Mouse (Mus musculus) megakaryocyte, adult 5-6 weeks (primary cell): Measurements from ENCODE around the gene Rbfox2. TPM values are rescaled to one million over a fixed set of nuclear protein-coding genes. Genes with fewer than 3 reads are reported as not detected.

Experiments used
- ATAC-seq: 2 replicates; pipeline ENCODE4 v1.8.0; 2016; ENCODE audit warnings: mild to moderate bottlenecking, inconsistent platforms; ENCODE audit not compliant: poor library complexity, severe bottlenecking
- total RNA-seq, 2 experiments: library from RNA; stranded (forward) in 1 of 2; stranded (reverse) in 1 of 2; fragments of 153-499, 151-499 nt in 1 of 2; fragments of 221-1000, 200-1000 nt in 1 of 2; gene quantifications; 2 replicates each; pipeline versions ENCODE4 v1.2.3 to v1.2.4; 2015 to 2017

The Rbfox2 gene
- total RNA-seq, 2 experiments from 2014 or later, result 0.13 to 0.51 TPM

DNA sequence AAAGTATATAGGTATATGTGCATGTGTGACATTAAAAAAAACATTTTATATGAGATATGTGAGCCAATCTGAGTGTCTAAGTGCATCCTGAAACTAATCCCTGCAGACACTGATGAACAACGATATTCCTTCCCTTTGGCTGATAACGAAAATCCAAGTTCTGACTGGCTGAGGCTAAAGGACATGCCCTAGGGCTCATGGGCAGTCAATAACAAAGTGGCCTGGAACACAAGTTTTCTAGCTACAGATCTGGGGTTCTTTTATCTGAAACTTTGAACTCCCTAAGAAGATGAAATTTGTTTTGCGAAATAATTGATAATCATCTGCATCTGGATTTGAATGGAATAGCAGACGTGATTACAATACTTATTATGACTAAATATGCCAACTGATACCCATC lies 66.2 kb downstream of the Rbfox2 start:
- no peak for ATAC-seq

GRCm38 (mm10) chr15:77239564-77239963 lies 67.2 kb downstream of the Rbfox2 start:
- no peak for ATAC-seq

GRCm38 (mm10) chr15:77237661-77238060 lies 69.1 kb downstream of the Rbfox2 start:
- ATAC-seq, result no peak

- no peak for ATAC-seq
Observed at GRCm38 (mm10) chr15:77236055-77236567, 70.7 kb downstream of the Rbfox2 start.

DNA sequence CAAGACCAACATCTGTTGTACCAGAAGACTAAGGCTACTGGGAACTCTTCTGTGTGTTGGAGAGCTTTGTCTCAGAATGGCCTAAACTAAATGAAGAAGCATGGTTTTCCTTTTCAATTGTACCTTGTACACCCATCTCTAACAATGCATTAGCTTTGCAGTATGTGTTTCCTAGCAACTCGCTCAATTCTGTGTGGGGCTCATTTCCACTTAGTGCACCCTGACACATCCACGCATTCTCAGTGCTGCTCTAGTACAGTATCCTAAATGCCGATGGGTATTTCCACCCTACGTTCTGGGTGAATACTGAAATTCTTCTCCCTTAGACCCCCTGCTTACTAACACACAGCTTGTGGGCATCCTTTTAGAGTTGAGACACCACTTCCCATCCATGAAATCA lies 71.3 kb downstream of the Rbfox2 start:
- no peak for ATAC-seq

DNA sequence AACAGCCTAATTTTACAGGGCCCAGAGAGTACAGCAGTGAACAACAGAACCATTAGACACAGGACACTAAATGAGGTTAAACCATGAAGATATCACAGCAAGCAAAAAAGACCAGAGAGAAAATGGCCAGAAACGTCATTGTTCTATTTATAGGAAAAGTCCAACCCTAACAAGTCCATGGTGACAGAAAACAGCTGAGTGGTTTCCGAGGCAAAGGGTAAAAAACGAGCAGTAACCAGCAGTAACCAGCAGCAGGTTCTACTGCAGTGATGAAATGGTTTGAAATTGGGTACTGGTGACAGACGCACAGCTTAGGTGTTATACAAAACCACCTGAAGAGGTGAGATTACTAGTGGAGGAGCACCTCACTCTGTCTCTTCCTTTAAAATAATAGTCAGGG lies 72.5 kb downstream of the Rbfox2 start:
- no peak for ATAC-seq

DNA sequence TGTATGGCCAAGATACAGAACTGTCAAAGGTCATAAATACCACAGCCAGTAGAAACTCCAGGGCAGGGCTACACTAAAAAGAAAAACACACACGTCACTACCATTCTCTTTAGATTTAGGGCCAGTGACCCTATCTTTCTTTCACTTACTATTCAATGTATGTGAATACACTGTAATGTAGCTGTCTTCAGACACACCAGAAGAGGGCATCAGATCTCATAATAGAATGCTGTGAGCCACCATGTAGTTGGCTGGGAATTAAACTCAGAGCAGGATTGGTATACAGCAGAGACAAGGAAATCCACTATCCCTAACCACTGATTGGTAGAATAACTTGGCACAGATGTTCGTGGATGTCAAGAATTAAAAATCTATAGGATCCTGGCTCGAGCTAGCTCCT lies 76.7 kb downstream of the Rbfox2 start:
- no peak for ATAC-seq

GRCm38 (mm10) chr15:77226831-77227354 lies 79.9 kb downstream of the Rbfox2 start:
- no peak for ATAC-seq

DNA sequence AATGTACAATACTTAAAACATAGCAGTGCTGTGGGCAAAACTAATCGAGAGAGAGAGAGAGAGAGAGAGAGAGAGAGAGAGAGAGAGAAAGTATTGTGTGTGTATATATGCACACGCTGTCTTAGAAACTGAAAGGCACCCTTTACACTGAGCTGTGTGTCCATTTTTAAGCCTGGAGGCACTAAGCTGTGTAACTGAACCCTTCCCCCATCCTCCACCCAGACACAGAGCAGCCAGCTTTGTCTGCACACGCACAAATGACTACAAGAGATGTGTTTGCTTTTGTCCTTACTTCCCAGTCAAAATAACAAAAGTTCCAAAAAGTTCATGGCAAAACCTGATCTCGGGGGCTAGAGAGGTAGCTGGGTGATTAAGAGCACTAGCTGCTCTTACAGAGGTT lies 80.9 kb downstream of the Rbfox2 start:
- ATAC-seq, result no peak

- no peak for ATAC-seq
Observed at GRCm38 (mm10) chr15:77225274-77225673, 81.5 kb downstream of the Rbfox2 start.

DNA sequence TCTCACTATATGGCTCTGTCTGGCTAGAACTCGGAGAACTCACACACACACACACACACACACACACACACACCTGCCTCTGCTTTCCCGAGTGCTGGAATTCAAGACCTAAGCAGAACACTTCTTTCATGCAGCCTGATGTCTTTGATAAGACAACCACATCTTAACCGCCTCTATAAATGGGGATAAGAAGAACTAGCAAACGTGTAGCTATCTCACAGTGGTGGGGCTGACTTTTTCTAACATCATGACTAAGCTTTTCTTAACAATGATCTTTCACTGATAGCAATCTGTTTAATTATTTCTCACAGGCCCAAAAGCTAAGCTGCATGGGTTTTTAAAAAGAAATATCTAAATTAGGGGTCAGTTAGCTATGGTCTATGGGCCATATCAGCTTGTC lies 86.0 kb downstream of the Rbfox2 start:
- no peak for ATAC-seq

DNA sequence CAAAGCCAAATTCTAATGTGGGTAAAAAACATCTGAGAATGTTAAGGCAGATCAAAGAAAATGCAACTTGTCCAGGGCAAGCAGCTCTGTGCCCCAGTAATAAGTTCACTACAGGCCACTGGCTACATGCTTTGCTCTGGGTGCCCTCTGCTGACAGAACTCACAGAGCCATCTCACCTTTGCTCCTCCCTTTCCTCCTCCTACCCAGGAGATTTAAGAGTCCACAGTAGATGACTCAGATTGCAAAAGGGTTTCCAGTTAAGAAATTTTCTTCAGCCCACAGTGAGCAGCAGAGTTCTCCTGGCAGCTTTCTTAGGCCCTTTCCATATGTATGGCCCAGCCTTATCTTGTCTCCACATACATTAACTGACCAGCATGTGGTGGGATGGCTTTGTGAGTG lies 86.7 kb downstream of the Rbfox2 start:
- peak; percentile 64 for ATAC-seq

- no peak for ATAC-seq
Observed at GRCm38 (mm10) chr15:77219571-77219970, 87.2 kb downstream of the Rbfox2 start.

DNA sequence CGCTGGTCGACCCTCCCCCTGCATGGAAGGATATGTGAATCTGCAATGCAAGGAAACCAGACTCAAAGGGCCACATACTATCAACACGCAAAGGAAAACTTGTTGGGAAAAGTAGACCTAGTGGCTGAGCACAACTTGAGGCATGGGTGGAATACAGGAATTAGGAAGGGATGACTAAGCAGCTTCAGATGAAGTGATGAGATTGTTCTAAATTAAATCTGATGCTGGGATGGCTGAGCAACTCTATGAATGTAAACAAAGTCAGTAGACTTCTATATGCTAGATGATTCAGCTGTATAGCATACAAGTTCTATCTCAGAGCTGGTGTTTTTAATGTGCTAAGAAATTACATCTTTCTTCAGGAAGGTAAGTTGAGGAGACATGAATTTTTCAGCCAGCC lies 88.8 kb downstream of the Rbfox2 start:
- ATAC-seq, result no peak

DNA sequence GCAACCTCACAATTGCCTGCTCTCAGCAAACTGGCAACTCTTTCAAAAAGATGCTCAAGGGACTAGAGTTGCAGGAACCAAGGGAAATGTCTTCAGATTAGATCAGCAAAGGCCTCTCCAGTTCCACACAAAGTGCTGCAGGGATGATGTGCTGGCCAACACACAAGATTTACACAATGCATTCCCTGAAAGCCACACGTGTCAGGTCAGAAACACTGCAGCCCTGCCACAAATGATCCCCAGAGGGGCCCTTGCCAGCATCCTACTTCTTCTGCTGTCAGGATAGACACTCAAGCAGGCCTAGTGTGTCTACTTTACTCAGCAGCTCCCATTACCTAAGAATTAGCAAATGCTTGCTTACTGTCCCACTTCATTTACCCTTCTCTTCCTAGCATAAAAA lies 89.3 kb downstream of the Rbfox2 start:
- ATAC-seq, result no peak

DNA sequence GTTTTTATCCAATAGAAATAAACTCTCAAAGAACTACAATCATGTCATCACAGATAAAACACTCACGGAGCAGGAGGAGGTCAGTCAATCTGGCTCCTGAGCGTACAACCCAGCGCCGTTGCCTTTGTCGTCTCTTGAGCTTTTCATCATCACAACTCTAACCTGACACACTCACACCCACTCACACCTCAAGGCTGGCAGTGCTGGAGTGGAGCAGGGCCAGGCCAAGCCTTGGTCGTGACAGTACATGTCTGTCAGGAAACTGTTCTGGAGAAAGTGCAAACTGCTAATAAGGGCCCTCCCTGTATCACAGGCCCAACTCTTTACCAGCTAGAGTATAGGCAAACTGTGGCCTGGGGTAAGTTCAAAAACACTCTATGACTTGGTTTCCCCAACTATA lies 90.1 kb downstream of the Rbfox2 start:
- no peak for ATAC-seq

GRCm38 (mm10) chr15:77215178-77215800 lies 91.5 kb downstream of the Rbfox2 start:
- no peak for ATAC-seq

DNA sequence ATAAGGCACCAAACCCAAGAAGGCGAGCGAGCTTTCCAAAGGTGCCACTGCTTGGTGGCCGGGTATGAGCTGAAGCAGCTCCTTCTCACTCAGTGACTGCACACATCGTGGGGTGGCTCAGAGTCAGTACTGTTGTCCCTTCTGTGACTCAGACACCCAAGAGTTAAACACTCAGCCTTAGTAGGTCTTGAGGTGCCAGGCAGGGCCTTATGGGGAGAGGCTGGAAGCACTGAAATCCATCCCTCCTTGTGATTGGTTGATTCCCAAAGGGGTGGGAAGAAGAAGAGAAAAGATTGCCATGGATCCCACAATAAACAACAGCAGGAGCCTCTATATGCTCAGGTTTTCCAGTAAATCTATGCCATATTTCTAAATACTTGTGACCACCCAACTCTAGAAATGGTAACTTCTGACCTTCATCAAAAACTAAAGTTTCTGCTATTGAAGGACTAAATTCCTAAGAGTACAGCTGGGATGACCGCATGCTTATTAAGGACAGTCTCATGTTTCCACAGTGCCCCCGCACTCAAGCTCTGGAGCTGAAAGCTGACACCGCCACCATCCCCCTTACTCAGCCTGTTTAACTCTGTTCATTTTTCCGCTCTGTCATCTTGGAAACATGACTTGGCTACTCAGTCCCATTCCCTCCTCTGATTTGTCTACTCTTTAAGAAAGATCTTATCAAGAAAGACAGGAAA lies 92.2 kb downstream of the Rbfox2 start:
- ATAC-seq, result no peak

GRCm38 (mm10) chr15:77213829-77214228 lies 93.0 kb downstream of the Rbfox2 start:
- no peak for ATAC-seq

- no peak for ATAC-seq
Observed at GRCm38 (mm10) chr15:77212818-77213217, 94.0 kb downstream of the Rbfox2 start.

DNA sequence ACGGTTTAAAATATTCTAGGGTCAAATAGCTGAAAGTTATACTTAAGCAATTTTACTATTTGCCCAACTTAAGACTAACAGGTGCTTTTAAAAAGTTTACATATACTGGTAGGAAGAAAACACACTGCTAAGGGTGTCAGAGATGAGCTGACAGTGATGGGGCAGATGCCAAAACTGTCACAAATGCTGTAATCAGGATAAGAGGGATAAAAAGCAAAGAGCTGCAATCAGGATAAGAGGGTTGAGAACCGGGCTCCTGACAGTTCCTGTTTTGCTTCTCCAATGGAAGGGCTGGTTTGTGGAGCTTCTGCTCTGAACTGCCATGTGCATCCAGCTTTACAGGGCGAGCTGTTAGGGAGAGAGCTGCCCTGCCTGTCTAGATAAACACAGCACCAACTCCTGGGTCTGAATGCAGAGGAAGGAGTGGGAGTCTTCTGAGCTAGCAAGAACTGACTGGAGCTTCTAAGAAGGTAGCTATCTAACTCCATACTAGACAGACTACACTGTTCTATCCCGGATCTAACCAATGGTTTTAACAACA lies 94.5 kb downstream of the Rbfox2 start:
- no peak for ATAC-seq

GRCm38 (mm10) chr15:77206996-77207395 lies 99.8 kb downstream of the Rbfox2 start:
- ATAC-seq, result no peak
